Mouse (Mus musculus) stomach, embryonic 14.5 days (tissue): ENCODE results near the gene Cep68. TPM values are rescaled to one million over a fixed set of nuclear protein-coding genes. Genes with fewer than 3 reads are reported as not detected.

ENCODE experiments used
- polyA plus RNA-seq: library from polyadenylated mRNA; unstranded; fragments of >200 nt; fragmentation: Nextera tagmentation; extraction: Ambion mirVana; gene quantifications from 2 replicates; pipeline ENCODE4 v1.2.1, GENCODE M21; 2014

The Cep68 gene
- polyA plus RNA-seq, 1 experiment from 2014 or later: 34.4 TPM

Other genes starting within 250 kb of the Cep68 start
- gene Actr2, start 136.5 kb downstream of the Cep68 start, polyA plus RNA-seq: 74.8 and 75.7 TPM in 2 replicates
- gene Rab1a, start 48.0 kb downstream of the Cep68 start, polyA plus RNA-seq: 241 and 254 TPM in 2 replicates
- gene Slc1a4, start 83.3 kb upstream of the Cep68 start, polyA plus RNA-seq: 18.0 and 19.9 TPM in 2 replicates